Mouse (Mus musculus): ENCODE results near the gene Strbp. TPM values are rescaled to one million over a fixed set of nuclear protein-coding genes. Genes with fewer than 3 reads are reported as not detected.

Strbp gene
- total and polyA plus RNA-seq, 3 experiments = 38.4 to 61.8 (median 48.5) TPM

DNA sequence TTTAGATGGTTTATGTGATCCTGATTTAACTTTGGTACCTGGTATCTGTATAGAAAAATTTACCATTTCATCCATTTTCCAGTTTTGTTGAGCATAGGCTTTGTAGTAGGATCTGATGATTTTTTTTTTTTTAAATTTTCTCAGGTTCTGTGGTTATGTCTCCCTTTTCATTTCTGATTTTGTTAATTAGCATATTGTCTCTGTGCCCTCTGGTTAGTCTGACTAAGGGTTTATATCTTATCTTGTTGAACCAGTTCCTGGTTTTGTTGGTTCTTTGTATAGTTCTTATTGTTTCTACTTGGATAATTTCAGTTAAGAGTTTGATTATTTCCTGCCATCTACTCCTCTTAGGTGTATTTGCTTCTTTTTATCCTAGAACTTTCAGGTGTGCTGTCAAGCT, 224.1 kb downstream of the Strbp start:
- Histone ChIP-seq H3K9ac (ENCODE audit: insufficient read depth, low read depth) (no peak overlapping the region), H3K4me1 (ENCODE audit: control insufficient read depth in 1 of 2, insufficient read depth in 2 of 2) (no peaks in the 10 kb centered on the region), H3K4me2 (ENCODE audit: insufficient read depth, low read depth, poor library complexity, severe bottlenecking) (no peak overlapping the region), H3K27me3 (replicated peaks) (no peaks in the 10 kb centered on the region), H3K4me3 (replicated peaks in 1 of 3; ENCODE audit: low read depth in 2 of 3, low read length in 2 of 3, poor library complexity in 1 of 3) (no peak overlapping the region), H3K27ac (ENCODE audit: insufficient read depth, low read depth) (no peak overlapping the region), H3K79me2 (replicated peaks; ENCODE audit: control insufficient read depth, extremely low read depth, insufficient read depth, poor library complexity, severe bottlenecking) (no peaks in the 10 kb centered on the region; the same call in 1 of the 2 replicates), H3K36me3 (replicated peaks in 1 of 2; ENCODE audit: control insufficient read depth in 1 of 2, insufficient read depth in 1 of 2, low read length in 1 of 2) (peaks cover 35 to 38% of the 10 kb centered on the region in 2 experiments), H3K9me3 (replicated peaks; ENCODE audit: low read length) (no peaks in the 10 kb centered on the region)
- in situ Hi-C loops (cut with MboI; ENCODE audit: low pct_ligation_motif_present, low pct_unique_long_range_greater_than_20kb, low sequenced_read_pairs) = loop anchor here (10.0 kb wide), 1 partner anchor 95 kb away; no protein-coding TSS in a partner anchor
- dilution Hi-C loops (cut with MboI; ENCODE audit: extremely low pct_ligation_motif_present, extremely low pct_unique_long_range_greater_than_20kb, low sequenced_read_pairs) = no loop called here
- no peak for DNase-seq (ENCODE audit: extremely low read depth)
- TF ChIP-seq MEF2A (IDR thresholded peaks at IDR 0.05; ENCODE audit: borderline replicate concordance, low read depth, low read length) (no peak), USF1 (IDR thresholded peaks at IDR 0.05; ENCODE audit: low read depth, low read length) (no peak), POLR2A (IDR thresholded peaks at IDR 0.05; ENCODE audit: low read depth, low read length) (no peak), JUN (IDR thresholded peaks at IDR 0.05; ENCODE audit: insufficient read depth, low read depth, low read length) (no peak), MXI1 (IDR thresholded peaks at IDR 0.05; ENCODE audit: low read depth, low read length) (no peak), ETS1 (conservative IDR thresholded peaks at IDR 0.05; ENCODE audit: low read depth, low read length) (no peak), JUND (conservative IDR thresholded peaks at IDR 0.05; ENCODE audit: low read depth, low read length) (no peak), EP300 (IDR thresholded peaks at IDR 0.05; ENCODE audit: low read length) (no peak), MAX (IDR thresholded peaks at IDR 0.05; ENCODE audit: low read length) (no peak), IRF4 (IDR thresholded peaks at IDR 0.05; ENCODE audit: low read depth, low read length) (no peak)

GRCm38 (mm10) chr2:37466266-37466665, 237.4 kb downstream of the Strbp start:
- no peak overlapping the region for H3K27ac ChIP-seq (ENCODE audit: insufficient read depth, low read depth)
- H3K27me3 ChIP-seq (replicated peaks) = no peaks in the 10 kb centered on the region
- DNase-seq (ENCODE audit: extremely low read depth) = no peak
- dilution Hi-C loops (cut with MboI; ENCODE audit: extremely low pct_ligation_motif_present, extremely low pct_unique_long_range_greater_than_20kb, low sequenced_read_pairs) = no loop called here
- TF ChIP-seq MXI1 (IDR thresholded peaks at IDR 0.05; ENCODE audit: low read depth, low read length) (no peak), UBTF (IDR thresholded peaks at IDR 0.05; ENCODE audit: low read depth, low read length) (no peak), ZNF384 (IDR thresholded peaks at IDR 0.05; ENCODE audit: low read depth, low read length) (no peak), E2F4 (IDR thresholded peaks at IDR 0.05; ENCODE audit: insufficient replicate concordance, low read depth, low read length) (no peak), HCFC1 (IDR thresholded peaks at IDR 0.05; ENCODE audit: low read depth, low read length) (no peak), EP300 (IDR thresholded peaks at IDR 0.05; ENCODE audit: low read length) (no peak), POLR2AphosphoS2 (IDR thresholded peaks at IDR 0.05; ENCODE audit: low read depth, low read length) (no peak), CHD2 (IDR thresholded peaks at IDR 0.05; ENCODE audit: low read length) (no peak), MAZ (IDR thresholded peaks at IDR 0.05; ENCODE audit: low read depth, low read length) (no peak), MYC (IDR thresholded peaks at IDR 0.05; ENCODE audit: low read depth, low read length) (no peak), ZMIZ1 (IDR thresholded peaks at IDR 0.05; ENCODE audit: low read depth, low read length) (no peak)
- peaks cover 3 to 17% of the 10 kb centered on the region in 2 experiments for H3K36me3 ChIP-seq (replicated peaks in 1 of 2; ENCODE audit: control insufficient read depth in 1 of 2, insufficient read depth in 1 of 2, low read length in 1 of 2)
- in situ Hi-C loops (cut with MboI; ENCODE audit: low pct_ligation_motif_present, low pct_unique_long_range_greater_than_20kb, low sequenced_read_pairs) = no loop called here
- no peaks in the 10 kb centered on the region for H3K9me3 ChIP-seq (replicated peaks; ENCODE audit: low read length)
- H3K4me2 ChIP-seq (ENCODE audit: insufficient read depth, low read depth, poor library complexity, severe bottlenecking) = no peak overlapping the region
- H3K79me2 ChIP-seq (replicated peaks; ENCODE audit: control insufficient read depth, extremely low read depth, insufficient read depth, poor library complexity, severe bottlenecking) = peaks cover 7% of the 10 kb centered on the region
- H3K4me1 ChIP-seq (ENCODE audit: control insufficient read depth in 1 of 2, insufficient read depth in 2 of 2) = no peaks in the 10 kb centered on the region; a peak in 1 of 4 replicates
- no peak overlapping the region for H3K9ac ChIP-seq (ENCODE audit: insufficient read depth, low read depth)
- H3K4me3 ChIP-seq (replicated peaks in 1 of 3; ENCODE audit: low read depth in 2 of 3, low read length in 2 of 3, poor library complexity in 1 of 3) = no peak overlapping the region

All from CH12.LX (cell line).